Mouse (Mus musculus): Measurements from ENCODE around the gene Supt5.
A peak's percentile ranks its signal among the peaks of the same experiment; 100 is the strongest.

Supt5 gene

GRCm38 (mm10) chr7:28350155-28350883 lies 11.8 kb upstream of the Supt5 start, which contains the start of gene Rps16:
Rps16 (plus strand) TSS chr7:28350652.
- DNase-seq: peak; percentile 99

GRCm38 (mm10) chr7:28348601-28349000 lies 10.1 kb upstream of the Supt5 start:
- no peak for DNase-seq

- no peak for DNase-seq
Measured at GRCm38 (mm10) chr7:28347746-28348145, 9.2 kb upstream of the Supt5 start.

GRCm38 (mm10) chr7:28344637-28345036 lies 6.1 kb upstream of the Supt5 start:
- peak; percentile 69 for DNase-seq

GRCm38 (mm10) chr7:28341381-28341780 lies 2.8 kb upstream of the Supt5 start:
- DNase-seq: no peak

GRCm38 (mm10) chr7:28339213-28339917 lies 819 bp upstream of the Supt5 start:
- peak; percentile 81 for DNase-seq

GRCm38 (mm10) chr7:28335471-28335870 lies 3.1 kb downstream of the Supt5 start:
- DNase-seq: no peak

- no peak for DNase-seq
Measured at GRCm38 (mm10) chr7:28334534-28334933, 4.0 kb downstream of the Supt5 start.

GRCm38 (mm10) chr7:28328260-28328659 lies 10.3 kb downstream of the Supt5 start:
- no peak for DNase-seq

GRCm38 (mm10) chr7:28326457-28326856 lies 12.1 kb downstream of the Supt5 start:
- no peak for DNase-seq

- no peak for DNase-seq
Measured at GRCm38 (mm10) chr7:28325293-28325692, 13.3 kb downstream of the Supt5 start.

GRCm38 (mm10) chr7:28321974-28322720 lies 16.4 kb downstream of the Supt5 start:
- no peak for DNase-seq

- DNase-seq: no peak
Measured at GRCm38 (mm10) chr7:28318714-28319113, 19.8 kb downstream of the Supt5 start.

GRCm38 (mm10) chr7:28318036-28318435 lies 20.5 kb downstream of the Supt5 start:
- DNase-seq: no peak

GRCm38 (mm10) chr7:28311926-28312543 lies 26.5 kb downstream of the Supt5 start, which contains the start of gene Timm50:
Timm50 (minus strand) TSS chr7:28312072.
- peak; percentile 99 for DNase-seq

- no peak for DNase-seq
Measured at GRCm38 (mm10) chr7:28311151-28311925, 27.2 kb downstream of the Supt5 start.

- no peak for DNase-seq
Measured at GRCm38 (mm10) chr7:28309737-28310136, 28.8 kb downstream of the Supt5 start.

- DNase-seq: no peak
Measured at GRCm38 (mm10) chr7:28306216-28306615, 32.3 kb downstream of the Supt5 start.

- no peak for DNase-seq
Measured at GRCm38 (mm10) chr7:28305641-28306040, 32.9 kb downstream of the Supt5 start.

- peak; percentile 75 for DNase-seq
Measured at GRCm38 (mm10) chr7:28301616-28302433, 36.7 kb downstream of the Supt5 start, which contains the start of gene Dll3. Dll3 (minus strand) TSS chr7:28302238.
